Mouse (Mus musculus): ENCODE measurements around the gene Clasp2. TPM values are rescaled to one million over a fixed set of nuclear protein-coding genes. Genes with fewer than 3 reads are reported as not detected.

Gene Clasp2
- total RNA-seq, 2 experiments from 2014 or later, result 37.5 to 47.0 TPM

GRCm38 (mm10) chr9:113930534-113931374, 189.5 kb downstream of the Clasp2 start, which contains the start of gene Ubp1:
Gene Ubp1, plus strand, starts transcription at chr9:113930934.
- ATAC-seq (replicated peaks; ENCODE audit: poor library complexity), result peak; percentile 77

GRCm38 (mm10) chr9:113931375-113932099, 190.3 kb downstream of the Clasp2 start:
- no peak for ATAC-seq (replicated peaks; ENCODE audit: poor library complexity)

- ATAC-seq (replicated peaks; ENCODE audit: poor library complexity), result peak; percentile 12
Measured at GRCm38 (mm10) chr9:113932100-113932470, 190.8 kb downstream of the Clasp2 start.

- no peak for ATAC-seq (replicated peaks; ENCODE audit: poor library complexity)
Measured at GRCm38 (mm10) chr9:113932501-113932900, 191.2 kb downstream of the Clasp2 start.

GRCm38 (mm10) chr9:113935638-113936037, 194.4 kb downstream of the Clasp2 start:
- ATAC-seq (replicated peaks; ENCODE audit: poor library complexity), result peak; percentile 49

DNA sequence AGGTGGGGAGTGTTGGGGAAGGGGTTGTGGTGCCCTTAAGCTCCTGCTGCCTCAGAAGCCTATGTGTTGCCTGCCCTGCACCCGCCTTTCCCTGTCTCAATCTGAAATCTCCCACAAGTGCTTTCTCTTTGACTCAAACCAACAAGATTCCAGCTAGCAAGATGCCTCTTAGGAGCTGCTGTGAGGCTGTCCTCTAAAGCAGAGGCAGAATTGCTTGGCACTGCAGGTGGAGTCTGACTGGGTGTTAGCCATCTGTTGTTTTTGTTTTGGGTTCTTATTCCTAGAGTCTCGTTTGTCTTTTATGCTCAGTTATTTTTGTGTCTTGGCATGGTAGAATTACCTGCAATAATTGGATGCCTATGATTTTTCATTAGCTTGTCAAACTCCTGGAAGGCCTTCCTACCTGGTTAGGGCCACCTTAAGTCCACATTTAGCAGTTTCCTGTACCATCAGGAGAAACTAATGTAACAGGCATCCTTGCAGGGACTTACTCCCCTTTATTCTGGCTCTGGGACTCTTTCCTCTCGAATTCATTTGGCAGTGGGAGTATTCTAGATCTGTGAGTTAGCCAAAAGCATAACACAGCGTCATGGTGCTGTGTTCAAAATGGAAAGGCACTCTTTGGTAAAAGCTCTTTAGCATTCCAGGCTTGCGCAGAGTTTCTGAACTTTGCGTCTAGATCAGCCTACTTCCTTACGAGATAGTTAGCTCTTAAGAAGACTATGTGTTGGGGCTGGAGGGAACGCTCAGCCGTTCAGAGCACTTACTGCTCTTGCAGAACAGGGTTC, 198.0 kb downstream of the Clasp2 start:
- no peak for ATAC-seq (replicated peaks; ENCODE audit: poor library complexity)

- peak; percentile 92 for ATAC-seq (replicated peaks; ENCODE audit: poor library complexity)
Measured at GRCm38 (mm10) chr9:113941103-113941805, 200.0 kb downstream of the Clasp2 start.

DNA sequence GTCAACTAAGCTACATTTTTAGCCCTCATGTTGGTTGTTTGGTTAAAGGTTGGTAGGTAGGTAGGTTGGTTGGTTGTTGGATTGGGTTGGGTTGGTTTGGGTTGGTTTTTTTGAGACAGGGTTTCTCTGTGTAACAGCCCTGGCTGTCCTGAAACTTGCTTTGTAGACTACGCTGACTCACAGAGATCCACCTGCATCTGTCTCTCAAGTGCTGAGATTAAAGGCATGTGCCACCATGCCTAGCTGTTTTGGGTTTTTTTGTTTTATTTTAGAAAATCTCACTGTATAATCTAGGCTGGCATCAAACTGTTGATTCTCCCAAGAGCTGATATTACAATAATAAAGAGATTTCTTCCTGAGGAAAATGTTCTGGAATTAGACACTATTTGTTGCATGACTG, 202.1 kb downstream of the Clasp2 start:
- ATAC-seq (replicated peaks; ENCODE audit: poor library complexity), result no peak

DNA sequence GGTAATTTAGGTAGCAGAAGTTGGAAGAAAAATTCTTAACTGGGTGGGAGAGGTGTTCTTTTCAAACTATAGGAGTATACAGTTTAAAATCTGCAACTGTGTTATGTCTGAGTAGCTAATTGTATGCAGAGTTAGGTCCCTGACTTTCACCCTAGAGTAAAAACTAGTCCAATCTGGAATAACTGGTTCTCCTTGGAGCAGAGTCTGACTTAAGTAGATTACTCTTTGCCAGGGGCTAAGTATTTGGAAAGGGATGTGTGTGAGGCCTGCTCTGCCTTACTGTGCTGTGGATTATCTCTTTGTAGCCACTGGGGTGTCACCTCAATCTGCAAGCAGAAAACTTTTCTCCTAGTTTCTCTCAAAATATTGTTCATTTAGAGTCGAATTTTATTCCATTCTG, 205.9 kb downstream of the Clasp2 start:
- ATAC-seq (replicated peaks; ENCODE audit: poor library complexity), result no peak

GRCm38 (mm10) chr9:113957777-113958176, 216.5 kb downstream of the Clasp2 start:
- no peak for ATAC-seq (replicated peaks; ENCODE audit: poor library complexity)

- ATAC-seq (replicated peaks; ENCODE audit: poor library complexity), result peak; percentile 28
Measured at GRCm38 (mm10) chr9:113963718-113964117, 222.4 kb downstream of the Clasp2 start.

DNA sequence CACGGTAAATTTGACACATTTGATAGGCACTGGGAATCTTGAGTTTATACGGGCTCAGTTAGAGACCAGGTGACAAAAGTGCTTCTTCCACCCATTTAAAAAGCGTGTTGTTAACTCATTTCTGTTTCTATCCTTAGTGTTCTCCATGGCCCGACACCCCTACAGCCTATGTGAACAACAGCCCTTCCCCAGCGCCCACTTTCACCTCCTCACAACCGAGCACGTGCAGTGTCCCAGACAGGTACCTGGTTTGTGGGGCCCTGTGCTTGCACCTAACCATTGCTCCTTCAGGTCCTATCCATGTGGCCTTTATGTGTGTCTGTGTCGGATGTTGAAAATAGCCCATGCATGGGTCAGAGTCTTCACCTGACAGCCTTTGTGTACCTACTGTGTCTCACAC, 223.1 kb downstream of the Clasp2 start:
- no peak for ATAC-seq (replicated peaks; ENCODE audit: poor library complexity)

- ATAC-seq (replicated peaks; ENCODE audit: poor library complexity), result no peak
Measured at GRCm38 (mm10) chr9:113966838-113967237, 225.6 kb downstream of the Clasp2 start.

DNA sequence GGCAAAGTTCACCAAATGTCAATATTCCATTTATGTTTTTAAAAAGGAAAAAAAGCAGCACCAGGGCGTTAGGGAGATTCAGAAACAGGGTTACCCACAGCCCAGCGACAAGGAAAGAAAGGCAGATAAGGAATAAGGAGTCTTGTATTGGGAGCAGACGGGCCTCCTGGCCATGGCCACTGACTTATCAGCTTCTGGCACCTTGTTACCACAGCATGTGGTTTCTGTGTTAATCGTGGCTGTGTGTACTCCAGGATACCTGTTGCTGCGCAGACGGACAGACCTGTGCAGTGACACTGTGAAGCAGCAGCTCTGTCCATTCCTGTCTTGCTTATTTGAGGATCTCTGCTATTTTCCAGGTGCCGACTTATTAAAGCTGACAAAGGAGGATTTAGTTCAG, 227.7 kb downstream of the Clasp2 start:
- peak; percentile 91 for ATAC-seq (replicated peaks; ENCODE audit: poor library complexity)

Other genes with a start within 250 kb of the Clasp2 start
- gene Pdcd6ip, start 33.2 kb upstream of the Clasp2 start, total RNA-seq (2015), result 114 and 122 TPM in 2 replicates
- gene Pdcd6ip, start 33.2 kb upstream of the Clasp2 start, total RNA-seq (2017), result 42.8 and 54.2 TPM in 2 replicates
- gene Ubp1, start 189.5 kb downstream of the Clasp2 start, total RNA-seq (2015), result 40.9 and 60.7 TPM in 2 replicates
- gene Ubp1, start 189.5 kb downstream of the Clasp2 start, total RNA-seq (2017), result 48.6 and 60.2 TPM in 2 replicates

All from megakaryocyte progenitor cell, adult 5-6 weeks (primary cell).